Mouse (Mus musculus) heart, postnatal 14 days (tissue): ENCODE data around the gene Bbip1. TPM values are rescaled to one million over a fixed set of nuclear protein-coding genes. Genes with fewer than 3 reads are reported as not detected.
"Not testable (repeated sequence)": the region's sequence is repeated elsewhere in the genome, so short reads cannot be mapped to it uniquely, and the experiment has no call there.

Source experiments
- DNase-seq, 2 experiments: peaks; one replicate each; pipeline ENCODE4 v3.0.0; 2021 to 2022
- intact Hi-C: fragments of 180-260 bp; cut with DNase I; formaldehyde crosslinking; loops from one replicate; pipeline ENCODE4 v1.15.1; 2025
- total RNA-seq, 2 experiments: library from RNA; stranded (reverse); gene quantifications; 2 replicates each; pipeline ENCODE4 v1.2.3; 2021

Gene Bbip1
- total RNA-seq, 2 experiments from 2014 or later, result 35.3 to 35.8 TPM

- intact Hi-C loops, result no loop called here
- DNase-seq, result no peak
Measured at GRCm38 (mm10) chr19:53933050-53933449, 11.4 kb downstream of the Bbip1 start.

DNA sequence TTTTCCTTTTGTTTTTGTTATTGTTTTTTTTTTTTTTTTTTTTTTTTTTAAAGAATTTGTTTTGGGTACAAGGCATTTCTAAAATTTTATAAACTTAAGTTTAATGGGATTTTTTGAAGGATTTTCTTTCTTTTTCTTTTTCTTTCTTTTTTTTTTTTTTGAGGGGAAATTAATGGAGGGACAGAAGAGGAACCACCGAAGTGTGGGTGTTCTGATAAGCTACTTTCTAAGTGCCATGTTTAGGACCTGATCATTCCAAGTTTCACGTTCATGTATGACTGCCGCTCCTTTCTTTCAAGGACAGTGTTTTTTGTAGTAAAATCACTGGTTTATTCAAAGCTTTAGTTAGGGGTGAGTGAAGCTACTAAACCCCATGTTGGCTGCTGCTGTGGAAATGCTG is 15.2 kb downstream of the Bbip1 start:
- intact Hi-C loops, result loop anchor here (10.0 kb wide), 1 partner anchor 1136 kb away; no protein-coding TSS in a partner anchor
- DNase-seq, result no peak

DNA sequence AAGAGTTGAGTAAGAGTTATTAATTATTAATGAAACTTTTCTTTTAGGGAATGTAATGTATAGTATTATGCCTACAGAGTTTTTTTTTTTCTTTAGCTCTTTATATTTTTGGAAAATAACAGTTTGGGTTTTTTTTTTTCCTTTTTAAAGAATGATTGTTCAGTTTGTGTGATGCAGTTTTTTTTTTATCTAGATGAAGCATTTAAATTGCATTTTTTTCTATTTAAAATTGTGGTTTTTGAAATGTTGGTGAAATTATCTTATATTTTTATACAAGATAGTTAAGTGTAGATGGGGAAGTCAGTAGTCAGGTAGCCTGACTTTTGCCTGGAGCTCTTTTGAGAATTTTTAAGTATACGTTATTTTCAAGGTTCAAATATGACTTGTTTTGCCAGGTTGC is 17.7 kb downstream of the Bbip1 start:
- intact Hi-C loops, result loop anchor here (10.0 kb wide), 1 partner anchor 1138 kb away; no protein-coding TSS in a partner anchor
- no peak for DNase-seq

GRCm38 (mm10) chr19:53925338-53925751 is 19.1 kb downstream of the Bbip1 start:
- intact Hi-C loops, result loop anchor here (10.0 kb wide), 1 partner anchor 1139 kb away; no protein-coding TSS in a partner anchor
- peak in 1 of 2 experiments; percentile 32 for DNase-seq

GRCm38 (mm10) chr19:53921996-53922395 is 22.4 kb downstream of the Bbip1 start:
- intact Hi-C loops, result loop anchor here (5.0 to 10.0 kb wide), 2 partner anchors 150 to 1143 kb away; no protein-coding TSS in a partner anchor

GRCm38 (mm10) chr19:53919541-53919940 is 24.9 kb downstream of the Bbip1 start:
- intact Hi-C loops, result no loop called here
- DNase-seq, result no peak

More at GRCm38 (mm10) chr19:53921996-53922395, 22.4 kb downstream of the Bbip1 start:
- not testable (repeated sequence) for DNase-seq

DNA sequence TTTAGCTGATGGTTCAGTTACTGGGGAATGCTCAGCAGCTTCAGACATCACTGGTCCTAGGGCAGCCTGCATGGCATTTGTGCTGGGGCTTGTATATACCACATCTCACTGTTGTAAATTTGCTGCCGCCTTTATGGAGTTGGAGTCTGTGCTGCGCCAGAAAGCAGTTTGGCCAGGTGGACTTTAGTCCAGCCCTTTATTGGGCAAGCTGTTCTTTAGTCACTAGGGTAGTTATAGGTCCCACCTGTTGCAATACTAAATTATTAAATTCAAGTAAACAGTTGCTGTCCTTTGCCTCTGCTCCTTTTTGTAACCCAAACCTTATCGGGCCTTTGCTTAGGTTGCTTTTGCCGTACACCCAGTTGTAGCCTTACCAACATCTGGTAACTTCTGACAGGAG is 29.5 kb downstream of the Bbip1 start:
- intact Hi-C loops, result no loop called here
- DNase-seq, result no peak

- intact Hi-C loops, result loop anchor here (5.0 to 10.0 kb wide), 2 partner anchors 134 to 262 kb away; no protein-coding TSS in a partner anchor
- DNase-seq, result not testable (repeated sequence)
Measured at GRCm38 (mm10) chr19:53906703-53907070, 37.7 kb downstream of the Bbip1 start.

DNA sequence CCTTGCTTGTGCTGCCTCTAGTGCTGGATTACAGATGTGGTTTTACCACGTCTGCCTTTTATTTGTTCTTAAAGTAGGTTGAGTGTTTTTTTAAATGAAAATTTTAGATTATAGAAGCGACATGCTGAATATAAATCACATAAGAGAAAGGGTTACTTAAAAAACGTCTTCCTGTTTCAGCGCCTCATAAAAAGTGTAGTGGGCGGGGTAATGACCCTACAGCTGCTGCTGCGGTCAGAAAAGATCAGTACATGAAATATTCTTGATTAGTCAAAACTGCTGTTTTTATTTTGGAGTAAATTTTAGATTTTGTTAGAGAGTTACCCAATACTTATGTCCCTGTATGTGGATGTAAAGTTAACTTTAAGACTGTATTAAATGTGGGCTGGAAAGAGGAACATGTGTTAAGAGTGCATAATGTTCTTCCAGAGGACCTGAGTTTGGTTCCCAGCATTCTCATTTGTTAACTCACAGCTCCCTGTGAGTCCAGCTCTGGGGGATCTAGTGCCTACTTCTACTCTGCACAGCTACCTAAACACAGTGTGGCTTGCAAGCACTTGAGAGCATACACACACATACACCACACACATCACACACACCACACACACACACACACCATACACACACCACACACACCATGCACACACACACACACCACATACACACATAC is 38.3 kb downstream of the Bbip1 start:
- DNase-seq, result no peak
- intact Hi-C loops, result loop anchor here (5.0 to 10.0 kb wide), 2 partner anchors 134 to 261 kb away; no protein-coding TSS in a partner anchor

- intact Hi-C loops, result loop anchor here (5.0 to 10.0 kb wide), 2 partner anchors 133 to 260 kb away; no protein-coding TSS in a partner anchor
Measured at GRCm38 (mm10) chr19:53904833-53905480, 39.5 kb downstream of the Bbip1 start.

DNA sequence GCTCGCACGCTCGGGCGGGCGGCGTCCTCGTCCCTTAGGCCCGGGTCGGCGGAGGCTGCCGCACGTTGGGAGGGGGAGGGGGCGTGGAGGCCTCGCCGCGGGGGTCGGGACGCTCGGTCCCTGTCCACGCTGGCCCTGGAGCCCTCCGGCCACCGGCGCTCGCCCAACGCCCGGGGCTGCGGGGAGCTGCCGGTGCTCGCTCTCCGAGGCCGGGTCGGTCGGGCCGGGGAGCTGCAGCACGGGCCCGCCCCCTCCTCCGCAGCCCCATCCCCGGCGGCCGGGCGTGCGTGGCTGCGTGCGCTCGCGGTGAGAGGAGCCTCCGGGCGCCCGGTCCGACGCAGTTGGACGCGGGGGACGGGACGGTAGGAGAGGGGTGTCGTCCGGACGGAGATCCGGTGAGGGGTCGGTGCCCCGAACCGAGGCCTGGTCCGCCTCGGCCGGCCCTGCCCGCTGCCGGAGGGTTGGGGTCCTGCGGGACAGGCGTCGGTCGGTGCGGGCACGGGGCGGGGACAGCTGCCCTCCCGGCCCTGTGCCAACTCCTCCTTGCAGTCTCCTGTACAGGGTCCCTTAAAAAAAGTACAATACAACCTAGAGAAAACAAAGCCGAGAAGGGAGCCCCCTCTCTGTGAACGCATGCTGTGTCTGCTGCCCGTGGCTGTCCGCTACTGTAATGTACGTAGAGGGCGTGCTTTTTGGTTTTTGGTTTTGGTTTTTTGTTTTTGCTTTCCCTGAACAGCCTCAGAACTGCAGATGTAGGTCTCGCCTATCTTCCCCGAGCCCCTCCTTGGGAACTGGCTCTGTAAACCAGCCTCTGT is 40.7 kb downstream of the Bbip1 start:
- peak; percentile 59 to 61 for DNase-seq
- intact Hi-C loops, result loop anchor here (2.0 to 10.0 kb wide), 2 partner anchors 39 to 259 kb away; no protein-coding TSS in a partner anchor

More at GRCm38 (mm10) chr19:53904833-53905480, 39.5 kb downstream of the Bbip1 start:
- no peak for DNase-seq

DNA sequence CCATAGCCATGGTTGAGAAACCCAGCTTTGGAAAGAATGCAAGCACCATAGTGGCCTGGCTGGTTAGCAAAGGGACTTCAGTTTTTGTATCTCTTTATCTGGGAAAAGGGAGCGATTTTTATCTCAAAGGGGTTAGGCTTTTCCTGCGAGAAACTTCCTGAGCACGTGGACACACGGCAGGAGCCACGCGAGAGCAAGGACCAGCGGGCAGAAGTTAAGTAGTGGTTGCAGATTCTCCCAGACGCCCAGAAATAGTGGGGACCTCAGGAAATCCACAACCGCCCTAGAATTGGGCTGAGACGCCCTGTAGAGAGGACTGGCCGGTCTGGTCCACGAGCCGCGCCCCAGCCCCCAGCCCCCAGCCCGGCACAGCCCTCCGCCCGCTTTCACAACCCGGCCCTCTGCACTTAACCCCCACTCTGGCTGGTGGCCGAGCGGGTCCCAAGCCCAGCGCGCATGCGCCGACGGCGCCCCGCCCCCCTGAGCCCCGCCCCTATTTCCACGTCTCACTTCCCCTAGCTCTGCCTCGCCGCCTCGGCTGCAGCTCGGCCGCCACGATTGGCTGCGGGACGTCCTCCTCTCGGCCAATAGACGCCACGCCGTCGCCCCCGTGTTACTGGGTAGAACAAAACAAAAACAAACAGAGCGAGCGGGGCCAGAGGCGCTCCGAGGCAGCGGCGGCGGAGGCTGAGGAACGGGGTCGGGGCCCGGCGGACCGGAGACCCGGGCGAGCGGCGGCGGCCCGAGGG is 41.5 kb downstream of the Bbip1 start:
- peak; percentile 93 to 94 for DNase-seq
- intact Hi-C loops, result loop anchor here (2.0 to 10.0 kb wide), 2 partner anchors 40 to 258 kb away; no protein-coding TSS in a partner anchor

DNA sequence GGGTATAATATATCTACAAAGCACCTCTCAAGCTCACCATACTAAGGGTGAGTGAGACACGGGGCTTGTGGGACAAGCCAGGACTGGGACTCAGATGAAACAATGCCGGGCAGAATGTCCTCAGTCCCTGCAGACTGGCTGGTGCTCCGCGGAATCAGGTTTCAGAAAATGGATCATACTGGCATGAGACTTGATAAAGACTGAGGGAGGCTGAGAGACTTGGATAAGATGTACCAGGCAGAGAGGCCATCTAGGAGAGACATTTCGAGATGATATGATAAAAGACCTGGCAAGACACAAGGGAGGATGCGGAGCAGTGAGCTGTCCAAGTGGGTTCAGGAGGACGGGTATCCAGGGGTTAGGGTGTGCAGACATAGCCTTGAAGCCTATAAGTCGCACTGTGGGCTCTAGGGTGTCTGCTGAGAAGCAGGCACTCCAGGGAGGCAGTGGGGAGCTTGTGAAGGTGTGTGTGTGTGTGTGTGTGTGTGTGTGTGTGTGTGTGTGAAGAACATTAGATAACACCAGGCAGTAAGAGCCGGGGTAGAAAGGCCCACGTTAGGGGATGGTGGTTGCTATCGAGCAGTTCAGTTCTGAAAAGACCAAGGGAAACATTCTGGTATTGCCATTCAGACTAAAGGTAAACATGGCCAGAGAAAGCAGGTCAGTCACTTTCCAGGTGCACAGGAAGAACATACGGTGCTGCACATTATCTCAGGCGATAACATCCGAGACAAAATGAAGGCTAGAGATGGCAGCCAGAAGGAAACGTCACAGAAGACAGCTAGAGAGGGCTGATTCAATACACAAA is 42.3 kb downstream of the Bbip1 start:
- intact Hi-C loops, result loop anchor here (2.0 to 10.0 kb wide), 2 partner anchors 41 to 257 kb away; no protein-coding TSS in a partner anchor
- DNase-seq, result no peak

DNA sequence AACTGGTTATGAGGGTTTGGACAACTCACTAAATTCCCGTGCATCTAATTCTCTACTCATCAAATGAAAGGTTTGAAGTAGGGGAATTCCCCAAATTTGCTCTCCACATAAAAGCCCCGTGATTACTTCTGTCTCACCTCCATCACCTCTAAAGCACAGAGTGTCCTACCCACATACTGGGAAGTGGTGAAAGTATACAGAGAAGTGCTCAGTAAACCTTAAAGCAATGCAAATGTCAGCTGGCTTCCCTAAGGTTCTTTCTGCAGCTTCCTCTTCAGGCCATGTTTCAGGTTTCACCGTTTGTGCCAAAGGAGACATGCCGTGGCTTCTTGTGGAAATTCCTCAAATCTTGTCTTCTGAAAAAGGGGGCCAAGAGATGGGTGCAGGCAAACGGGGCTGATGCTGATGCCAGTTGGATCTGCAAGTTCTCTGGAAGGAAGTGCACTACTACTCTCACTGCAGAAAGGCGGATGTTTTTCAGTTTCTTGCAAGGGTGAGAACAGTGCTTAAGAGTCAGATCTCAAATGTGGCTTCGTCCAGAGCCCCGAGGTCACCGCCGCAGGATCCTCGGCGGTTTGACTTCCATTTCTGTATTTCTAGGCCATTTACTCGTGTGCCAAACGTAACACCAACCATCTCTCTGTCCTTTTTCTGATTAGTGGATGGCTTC is 44.4 kb downstream of the Bbip1 start:
- intact Hi-C loops, result loop anchor here (10.0 kb wide), 1 partner anchor 255 kb away; no protein-coding TSS in a partner anchor
- no peak for DNase-seq

DNA sequence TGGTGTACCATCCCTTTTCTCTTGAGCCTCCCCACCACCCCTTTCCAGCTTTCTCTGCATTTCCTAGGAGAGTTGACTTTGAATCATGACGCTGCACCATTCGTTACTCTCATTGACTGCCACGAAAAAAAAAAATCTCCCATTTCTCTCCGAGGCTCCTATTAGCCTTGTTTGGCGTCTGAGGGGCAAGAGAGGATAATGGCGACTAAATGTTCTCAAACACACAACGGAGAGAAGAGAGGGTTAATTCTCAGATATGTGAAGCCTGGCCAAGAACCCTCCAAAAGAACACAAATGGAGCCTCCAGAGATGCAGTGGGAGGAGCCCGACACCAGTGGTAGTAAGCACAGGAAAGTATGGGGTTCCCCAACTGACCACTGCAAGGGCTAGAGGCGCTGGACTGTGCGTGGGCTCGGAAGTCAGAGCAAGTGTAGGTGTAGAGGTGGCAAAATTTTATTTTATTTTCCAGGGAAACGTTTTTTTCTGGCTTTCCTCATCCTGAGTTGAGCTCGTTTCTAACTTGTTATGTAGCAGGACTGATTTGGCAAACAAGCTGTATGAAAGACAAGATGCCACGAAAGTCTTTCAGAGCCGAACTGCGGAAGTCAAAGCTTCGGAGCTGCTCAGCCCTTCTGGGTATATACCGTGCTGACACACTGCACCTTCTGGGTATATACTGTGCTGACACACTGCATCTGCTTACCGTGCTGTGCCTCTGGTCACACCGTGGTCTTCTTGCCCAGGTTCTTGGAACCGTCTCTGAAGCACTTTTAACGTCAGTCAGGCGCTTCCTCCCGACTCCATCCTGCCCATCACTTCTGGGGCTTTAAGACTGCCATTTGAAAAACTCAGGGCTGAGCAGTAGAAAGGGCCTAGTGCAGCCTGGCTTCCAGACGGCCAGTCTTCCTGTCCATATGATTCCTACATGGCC is 45.2 kb downstream of the Bbip1 start:
- DNase-seq, result no peak
- intact Hi-C loops, result no loop called here

GRCm38 (mm10) chr19:53898498-53898897 is 45.9 kb downstream of the Bbip1 start:
- intact Hi-C loops, result no loop called here
- DNase-seq, result no peak

GRCm38 (mm10) chr19:53898046-53898445 is 46.4 kb downstream of the Bbip1 start:
- no peak for DNase-seq

More at GRCm38 (mm10) chr19:53898046-53898445, 46.4 kb downstream of the Bbip1 start:
- intact Hi-C loops, result no loop called here
